Mouse (Mus musculus): ENCODE results near the gene Cep41. TPM values are rescaled to one million over a fixed set of nuclear protein-coding genes. Genes with fewer than 3 reads are reported as not detected.

Cep41 gene
- polyA plus RNA-seq, 1 experiment = 2.9 TPM

DNA sequence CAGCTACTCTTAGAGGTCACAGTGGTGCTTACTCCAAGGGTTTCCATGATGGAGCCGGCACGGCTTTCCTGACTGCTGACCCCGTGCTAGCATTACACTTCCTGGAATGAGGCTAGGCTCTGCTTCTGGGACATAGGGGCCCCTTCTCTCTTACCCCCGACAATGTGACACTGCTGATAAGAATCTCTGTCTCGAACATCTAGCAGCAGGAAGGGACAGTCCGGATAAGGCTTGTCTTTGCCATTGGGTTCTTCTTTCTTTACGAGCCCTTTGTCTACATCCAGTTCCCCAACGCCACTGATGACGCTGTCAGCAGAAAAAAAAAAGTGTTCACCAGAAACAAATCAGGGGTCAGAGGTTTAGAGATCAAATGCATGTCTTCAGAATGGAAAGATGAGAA lies 34.9 kb downstream of the Cep41 start:
- Histone ChIP-seq H3K27ac (ENCODE audit: insufficient read depth, low read length) (no peak overlapping the region), H3K27me3 (ENCODE audit: control insufficient read depth, insufficient read depth, low read length) (no peaks in the 10 kb centered on the region), H3K36me3 (ENCODE audit: control insufficient read depth, insufficient read depth, low read length) (peaks cover 2% of the 10 kb centered on the region; the same call in 1 of the 2 replicates), H3K4me3 (ENCODE audit: extremely low read depth, insufficient read depth, insufficient read length) (no peak overlapping the region), H3K4me1 (ENCODE audit: control insufficient read depth, insufficient read depth, insufficient read length) (no peaks in the 10 kb centered on the region)
- 82% methylated on average over 9 of the region's 9 CpGs for WGBS
- TF ChIP-seq POLR2A (IDR thresholded peaks at IDR 0.05; ENCODE audit: low read depth, low read length) (no peak), CTCF (IDR thresholded peaks at IDR 0.05; ENCODE audit: extremely low read depth, insufficient read depth, insufficient read length, insufficient replicate concordance) (no peak)
- DNase-seq (ENCODE audit: low read depth in 1 of 2, low spot score in 2 of 2) = no peak

DNA sequence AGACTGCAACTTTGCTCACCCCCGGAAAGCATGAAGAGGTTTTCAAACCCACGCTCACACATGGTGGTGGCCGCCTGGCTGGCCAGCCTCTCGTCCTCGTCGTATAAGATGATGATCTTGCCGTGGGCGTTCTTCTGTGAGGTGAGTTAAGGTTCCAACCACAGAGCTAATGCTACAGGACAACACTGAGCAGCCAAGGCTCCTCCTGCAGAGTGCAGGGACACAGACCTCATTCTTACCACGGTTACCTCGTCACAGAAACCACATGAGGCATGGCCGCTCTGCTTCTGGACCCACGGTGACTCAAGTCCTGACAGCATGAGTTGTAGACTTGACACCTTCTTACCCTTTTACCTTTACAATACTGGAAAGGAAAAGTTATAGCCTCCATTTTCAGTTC lies 36.3 kb downstream of the Cep41 start:
- H3K4me3 ChIP-seq (ENCODE audit: extremely low read depth, insufficient read depth, insufficient read length) = no peak overlapping the region
- no peak for TF ChIP-seq CTCF (IDR thresholded peaks at IDR 0.05; ENCODE audit: extremely low read depth, insufficient read depth, insufficient read length, insufficient replicate concordance)
- TF ChIP-seq POLR2A (IDR thresholded peaks at IDR 0.05; ENCODE audit: low read depth, low read length) = no peak
- no peaks in the 10 kb centered on the region for H3K4me1 ChIP-seq (ENCODE audit: control insufficient read depth, insufficient read depth, insufficient read length)
- no peak overlapping the region for H3K27ac ChIP-seq (ENCODE audit: insufficient read depth, low read length)
- H3K27me3 ChIP-seq (ENCODE audit: control insufficient read depth, insufficient read depth, low read length) = no peaks in the 10 kb centered on the region
- WGBS = 87% methylated on average over 12 of the region's 12 CpGs
- no peak for DNase-seq (ENCODE audit: low read depth in 1 of 2, low spot score in 2 of 2)
- peaks cover 2% of the 10 kb centered on the region; the same call in 1 of the 2 replicates for H3K36me3 ChIP-seq (ENCODE audit: control insufficient read depth, insufficient read depth, low read length)

DNA sequence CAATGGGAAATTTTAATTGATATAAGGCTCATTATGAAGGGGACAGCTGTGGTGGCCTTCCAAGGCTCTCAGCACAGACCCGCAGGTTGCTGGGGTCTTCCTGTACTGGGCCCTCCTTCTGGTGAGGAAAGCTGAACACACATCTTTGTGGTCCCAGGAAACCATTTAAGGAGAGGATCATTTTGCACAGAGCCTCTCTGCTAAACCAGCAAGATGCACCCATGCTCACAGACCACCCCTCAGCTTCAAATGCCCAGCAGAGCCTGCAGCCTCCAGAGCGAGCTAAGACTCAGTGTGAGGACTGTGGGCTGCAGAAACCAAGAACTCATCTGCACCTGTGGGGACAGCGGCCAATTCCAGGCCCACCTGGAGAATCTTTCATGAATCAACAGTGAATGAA lies 38.6 kb downstream of the Cep41 start:
- TF ChIP-seq CTCF (IDR thresholded peaks at IDR 0.05; ENCODE audit: extremely low read depth, insufficient read depth, insufficient read length, insufficient replicate concordance) = no peak
- no peak for TF ChIP-seq POLR2A (IDR thresholded peaks at IDR 0.05; ENCODE audit: low read depth, low read length)
- DNase-seq (ENCODE audit: low read depth in 1 of 2, low spot score in 2 of 2) = no peak
- no peak overlapping the region for H3K4me3 ChIP-seq (ENCODE audit: extremely low read depth, insufficient read depth, insufficient read length)
- WGBS = 91% methylated on average over 3 of the region's 3 CpGs
- peaks cover 2% of the 10 kb centered on the region; the same call in 1 of the 2 replicates for H3K36me3 ChIP-seq (ENCODE audit: control insufficient read depth, insufficient read depth, low read length)
- no peaks in the 10 kb centered on the region for H3K27me3 ChIP-seq (ENCODE audit: control insufficient read depth, insufficient read depth, low read length)
- no peaks in the 10 kb centered on the region for H3K4me1 ChIP-seq (ENCODE audit: control insufficient read depth, insufficient read depth, insufficient read length)
- H3K27ac ChIP-seq (ENCODE audit: insufficient read depth, low read length) = no peak overlapping the region

DNA sequence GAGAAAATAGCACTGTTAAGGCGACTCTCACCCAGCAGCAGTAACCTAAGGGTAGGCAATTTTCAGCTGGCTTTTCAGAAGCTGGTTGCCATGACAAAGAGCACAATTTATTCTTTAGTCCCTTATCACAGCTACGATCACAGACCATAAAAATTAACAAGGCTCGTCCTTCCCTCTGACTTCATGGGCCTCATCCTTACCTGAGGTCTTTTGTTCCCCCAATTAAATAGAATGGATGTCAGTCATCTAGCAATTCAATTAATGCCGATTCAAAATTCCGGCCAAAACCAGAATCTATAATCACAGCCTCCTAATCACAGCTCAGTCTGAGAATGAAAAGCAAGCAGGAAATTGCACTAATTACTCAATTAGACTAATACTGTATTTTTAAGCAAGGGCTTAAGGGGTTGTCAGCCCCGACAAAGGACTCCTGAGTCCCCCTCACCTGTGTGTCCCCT lies 39.1 kb downstream of the Cep41 start:
- WGBS = 94% methylated on average over 6 of the region's 6 CpGs
- TF ChIP-seq CTCF (IDR thresholded peaks at IDR 0.05; ENCODE audit: extremely low read depth, insufficient read depth, insufficient read length, insufficient replicate concordance) = no peak
- TF ChIP-seq POLR2A (IDR thresholded peaks at IDR 0.05; ENCODE audit: low read depth, low read length) = no peak
- Histone ChIP-seq H3K4me1 (ENCODE audit: control insufficient read depth, insufficient read depth, insufficient read length) (no peaks in the 10 kb centered on the region), H3K27ac (ENCODE audit: insufficient read depth, low read length) (no peak overlapping the region), H3K4me3 (ENCODE audit: extremely low read depth, insufficient read depth, insufficient read length) (no peak overlapping the region), H3K27me3 (ENCODE audit: control insufficient read depth, insufficient read depth, low read length) (no peaks in the 10 kb centered on the region), H3K36me3 (ENCODE audit: control insufficient read depth, insufficient read depth, low read length) (peaks cover 2% of the 10 kb centered on the region; the same call in 1 of the 2 replicates)
- no peak for DNase-seq (ENCODE audit: low read depth in 1 of 2, low spot score in 2 of 2)

GRCm38 (mm10) chr6:30653518-30653917 lies 40.0 kb downstream of the Cep41 start:
- TF ChIP-seq POLR2A (IDR thresholded peaks at IDR 0.05; ENCODE audit: low read depth, low read length) = no peak
- TF ChIP-seq CTCF (IDR thresholded peaks at IDR 0.05; ENCODE audit: extremely low read depth, insufficient read depth, insufficient read length, insufficient replicate concordance) = no peak
- no peak overlapping the region for H3K4me3 ChIP-seq (ENCODE audit: extremely low read depth, insufficient read depth, insufficient read length)
- DNase-seq (ENCODE audit: low read depth in 1 of 2, low spot score in 2 of 2) = no peak
- 94% methylated on average over 6 of the region's 6 CpGs for WGBS
- no peaks in the 10 kb centered on the region for H3K4me1 ChIP-seq (ENCODE audit: control insufficient read depth, insufficient read depth, insufficient read length)
- H3K36me3 ChIP-seq (ENCODE audit: control insufficient read depth, insufficient read depth, low read length) = peaks cover 2% of the 10 kb centered on the region; the same call in 1 of the 2 replicates
- no peak overlapping the region for H3K27ac ChIP-seq (ENCODE audit: insufficient read depth, low read length)
- no peaks in the 10 kb centered on the region for H3K27me3 ChIP-seq (ENCODE audit: control insufficient read depth, insufficient read depth, low read length)

DNA sequence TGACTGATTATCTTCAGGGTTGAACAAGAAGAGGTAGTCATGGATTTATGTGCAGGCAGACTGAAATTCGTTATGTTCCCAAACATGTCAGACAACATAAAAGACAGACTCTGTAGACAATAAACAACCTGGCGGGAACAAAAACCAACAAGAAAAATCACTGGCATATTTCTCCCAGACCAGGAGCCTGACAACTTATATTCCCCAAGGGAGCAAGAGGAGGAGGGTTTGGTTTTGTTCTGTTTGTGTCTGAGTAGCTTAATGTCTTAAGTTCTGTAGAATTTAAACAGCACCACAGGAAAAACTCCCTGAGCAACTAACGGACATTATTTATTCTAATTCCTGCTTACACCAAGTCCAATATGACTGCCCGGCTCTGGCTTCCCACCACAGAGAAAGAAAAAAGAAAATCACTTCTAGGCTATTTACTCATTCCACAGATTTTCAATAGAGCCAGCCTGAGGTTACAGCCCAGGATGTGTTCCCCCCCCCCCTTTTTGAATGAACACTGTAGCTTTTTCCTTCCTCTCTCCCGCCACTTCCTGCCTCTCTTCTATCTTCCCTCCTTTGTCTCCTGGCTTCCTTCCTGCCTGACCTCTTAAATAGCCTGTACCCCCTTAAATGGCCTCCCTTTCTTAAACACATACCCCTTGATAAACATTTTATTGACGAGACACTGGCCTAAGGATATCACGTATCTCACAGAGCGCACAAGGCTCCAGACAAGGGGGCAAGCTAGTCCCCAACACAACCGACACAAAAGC lies 40.9 kb downstream of the Cep41 start:
- WGBS = 84% methylated on average over 9 of the region's 9 CpGs
- Histone ChIP-seq H3K4me1 (ENCODE audit: control insufficient read depth, insufficient read depth, insufficient read length) (no peaks in the 10 kb centered on the region), H3K27me3 (ENCODE audit: control insufficient read depth, insufficient read depth, low read length) (no peaks in the 10 kb centered on the region), H3K36me3 (ENCODE audit: control insufficient read depth, insufficient read depth, low read length) (peaks cover 2% of the 10 kb centered on the region; the same call in 1 of the 2 replicates), H3K27ac (ENCODE audit: insufficient read depth, low read length) (no peak overlapping the region), H3K4me3 (ENCODE audit: extremely low read depth, insufficient read depth, insufficient read length) (no peak overlapping the region)
- no peak for DNase-seq (ENCODE audit: low read depth in 1 of 2, low spot score in 2 of 2)
- TF ChIP-seq POLR2A (IDR thresholded peaks at IDR 0.05; ENCODE audit: low read depth, low read length) = no peak
- no peak for TF ChIP-seq CTCF (IDR thresholded peaks at IDR 0.05; ENCODE audit: extremely low read depth, insufficient read depth, insufficient read length, insufficient replicate concordance)
